Mouse (Mus musculus): ENCODE data around the gene Wdr18.

- TF ChIP-seq GATA1 (IDR thresholded peaks at IDR 0.05; ENCODE audit: borderline replicate concordance, low read length) (no peak), FLI1 (IDR thresholded peaks at IDR 0.05; ENCODE audit: low read length) (no peak)
These were observed 28.2 kb upstream of the Wdr18 start for GRCm38 (mm10) chr10:79931797-79932196.
